Mouse (Mus musculus) ovary, postnatal 14 days (tissue): ENCODE measurements around the gene Pif1.
A peak's percentile ranks its signal among the peaks of the same experiment; 100 is the strongest.

Experiments
- DNase-seq: peaks from one replicate; pipeline ENCODE4 v3.0.0; 2022; ENCODE audit warnings: low spot score

Gene Pif1

GRCm38 (mm10) chr9:65586406-65587269 is at the start of gene Pif1:
Gene Pif1, plus strand, starts transcription at chr9:65587160.
- peak; percentile 60 for DNase-seq

DNA sequence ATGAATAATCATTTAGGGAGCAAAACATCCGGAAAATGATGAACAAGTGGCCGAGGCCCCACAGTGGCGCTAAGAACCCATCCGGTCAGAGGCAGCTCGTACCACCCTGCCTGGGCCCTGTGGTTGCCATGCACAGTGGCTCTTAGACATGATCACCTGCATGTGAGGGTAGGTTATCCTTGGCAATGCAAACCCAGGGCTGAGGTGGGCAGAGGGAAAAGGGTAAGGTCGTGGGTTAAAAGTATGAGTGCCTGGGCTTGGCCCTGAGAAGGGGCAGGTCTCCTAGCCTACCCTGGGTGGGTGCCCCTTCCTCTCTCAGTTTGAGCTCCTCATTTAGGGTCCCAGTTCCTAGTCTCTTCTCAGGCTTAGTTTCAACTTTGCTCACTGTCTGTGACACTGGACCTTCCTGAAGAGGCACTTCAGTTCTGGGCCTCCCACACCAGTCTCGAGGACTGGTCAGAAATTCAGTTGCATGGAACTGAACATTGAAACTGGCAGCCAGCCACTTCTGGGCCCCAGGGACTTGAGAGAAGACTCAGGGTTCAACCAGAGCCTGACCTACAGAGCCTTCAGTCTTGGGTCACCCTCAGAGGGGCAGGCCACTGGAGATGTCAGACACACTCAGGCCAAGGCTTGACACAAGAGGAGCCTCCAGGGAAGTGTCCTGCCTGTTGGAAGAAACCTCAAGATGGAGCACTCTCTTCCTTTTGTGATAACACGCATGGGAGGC is 48.9 kb upstream of the Pif1 start:
- no peak for DNase-seq

DNA sequence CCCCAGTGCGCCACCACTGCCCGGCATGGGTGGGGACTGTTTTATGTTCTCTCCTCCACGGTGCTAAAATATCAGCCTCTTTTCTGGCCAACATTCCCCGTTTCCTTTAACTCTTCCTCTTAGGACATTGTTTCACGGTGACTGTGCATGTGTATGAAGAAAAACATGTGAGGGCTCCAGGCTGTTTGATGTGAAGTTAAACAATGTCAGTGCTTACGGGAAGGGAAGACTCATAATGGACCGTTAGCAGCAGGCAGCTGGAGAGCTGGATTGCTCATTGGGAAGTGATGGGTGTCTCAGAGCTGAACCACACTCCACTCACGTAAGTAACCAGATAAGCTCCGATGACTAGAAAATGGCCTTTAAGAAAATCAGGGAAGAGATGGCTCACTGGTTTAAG is 47.3 kb upstream of the Pif1 start:
- DNase-seq = no peak

- peak; percentile 44 for DNase-seq
Observed at GRCm38 (mm10) chr9:65541126-65542068, 45.6 kb upstream of the Pif1 start.

GRCm38 (mm10) chr9:65542111-65542524 is 44.8 kb upstream of the Pif1 start:
- DNase-seq = no peak

DNA sequence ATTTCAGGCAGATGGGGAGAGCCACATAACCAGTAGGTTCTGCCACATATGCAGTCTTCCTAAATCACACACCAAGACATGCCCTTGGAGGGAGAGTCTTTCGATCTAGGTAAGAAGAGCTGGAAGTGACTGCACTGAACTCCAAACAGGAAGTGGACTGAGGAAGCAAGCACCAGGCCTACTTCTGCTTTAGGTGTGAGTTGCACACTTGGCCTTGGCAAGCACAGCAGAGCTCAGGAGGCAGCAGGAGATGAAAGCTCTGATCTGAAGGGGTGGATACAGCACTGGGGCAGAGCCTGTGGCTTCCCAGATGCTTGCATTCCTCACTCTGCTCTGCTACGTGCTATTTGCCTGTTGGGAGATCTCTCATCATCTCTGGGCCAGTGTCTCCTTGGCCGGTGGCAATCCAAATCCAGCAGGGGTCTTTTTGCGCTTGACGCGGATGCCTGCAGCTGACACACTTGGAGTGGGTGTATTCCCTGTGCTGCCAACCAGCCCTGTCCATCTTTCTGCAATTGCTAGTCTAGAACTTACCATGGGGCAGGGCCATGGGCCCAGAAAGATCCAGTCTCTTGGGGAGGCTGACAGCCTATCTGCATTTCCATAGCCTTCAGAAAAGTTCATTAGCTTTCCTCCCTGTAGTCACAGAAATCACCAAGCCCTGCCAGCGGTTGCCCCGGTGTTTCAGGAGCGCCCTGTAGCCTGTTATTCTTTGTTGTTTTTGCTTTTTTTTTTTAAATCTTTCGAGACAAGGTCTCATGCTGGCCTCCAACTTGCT is 41.1 kb upstream of the Pif1 start:
- no peak for DNase-seq

- DNase-seq = no peak
Observed at GRCm38 (mm10) chr9:65546413-65546695, 40.6 kb upstream of the Pif1 start.

GRCm38 (mm10) chr9:65547111-65547510 is 39.8 kb upstream of the Pif1 start:
- DNase-seq = no peak

- DNase-seq = no peak
Observed at GRCm38 (mm10) chr9:65547844-65548243, 39.1 kb upstream of the Pif1 start.

DNA sequence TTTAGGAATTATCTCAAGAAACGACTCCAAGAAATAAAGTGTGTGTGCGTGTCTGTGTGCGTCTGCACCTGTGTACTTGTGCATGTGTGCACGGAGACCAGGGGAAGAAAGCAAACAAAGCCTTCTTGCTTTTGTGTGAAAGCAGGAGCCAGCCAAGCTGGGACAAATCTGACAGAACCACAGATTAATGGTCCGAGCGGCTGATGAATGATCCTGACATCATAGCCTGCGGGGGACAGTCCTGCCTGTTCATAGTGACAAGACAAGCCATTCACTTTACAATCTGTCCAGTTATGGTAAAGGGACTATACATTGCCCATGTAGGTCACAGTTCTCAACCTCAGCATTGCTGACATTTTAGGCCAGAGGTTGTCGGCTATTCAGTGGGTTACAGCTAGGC is 38.6 kb upstream of the Pif1 start:
- DNase-seq = no peak

DNA sequence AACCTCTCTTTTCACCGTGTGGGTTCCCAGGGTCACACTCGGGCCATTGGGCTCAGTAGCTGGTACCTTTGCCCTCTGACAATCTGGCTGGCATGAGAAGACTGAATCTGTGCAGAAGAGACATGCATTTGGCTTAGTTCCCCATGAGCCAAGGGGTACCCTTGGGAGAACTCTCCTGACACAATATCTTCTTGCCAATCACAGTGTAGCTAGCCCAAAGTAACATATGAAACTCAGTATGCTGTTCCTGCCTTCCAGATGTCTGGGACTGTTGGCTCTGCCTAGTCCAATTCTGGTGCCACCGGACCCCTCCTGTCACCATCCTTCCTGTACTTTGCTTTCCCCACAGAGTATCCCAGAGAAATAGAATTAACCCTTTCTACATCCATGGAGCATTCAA is 37.8 kb upstream of the Pif1 start:
- no peak for DNase-seq

DNA sequence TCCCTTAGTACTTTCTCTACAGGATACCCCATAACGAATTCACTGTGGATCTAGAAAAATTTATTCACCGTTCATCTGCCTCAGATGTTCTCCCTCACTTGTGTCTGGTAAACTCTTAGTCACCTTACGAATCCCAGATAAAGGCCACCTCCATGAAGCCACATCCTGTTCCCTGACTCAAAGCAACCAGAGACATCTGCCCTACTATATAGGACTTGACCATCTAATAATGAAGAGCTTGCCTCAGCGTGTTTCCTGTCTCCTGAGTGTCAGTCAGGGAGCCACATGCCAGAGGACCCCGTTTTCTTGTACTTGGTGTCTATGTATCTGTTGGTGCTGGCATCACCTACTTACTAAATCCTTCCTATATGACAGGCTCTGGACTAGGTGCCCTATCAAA is 37.3 kb upstream of the Pif1 start:
- no peak for DNase-seq

DNA sequence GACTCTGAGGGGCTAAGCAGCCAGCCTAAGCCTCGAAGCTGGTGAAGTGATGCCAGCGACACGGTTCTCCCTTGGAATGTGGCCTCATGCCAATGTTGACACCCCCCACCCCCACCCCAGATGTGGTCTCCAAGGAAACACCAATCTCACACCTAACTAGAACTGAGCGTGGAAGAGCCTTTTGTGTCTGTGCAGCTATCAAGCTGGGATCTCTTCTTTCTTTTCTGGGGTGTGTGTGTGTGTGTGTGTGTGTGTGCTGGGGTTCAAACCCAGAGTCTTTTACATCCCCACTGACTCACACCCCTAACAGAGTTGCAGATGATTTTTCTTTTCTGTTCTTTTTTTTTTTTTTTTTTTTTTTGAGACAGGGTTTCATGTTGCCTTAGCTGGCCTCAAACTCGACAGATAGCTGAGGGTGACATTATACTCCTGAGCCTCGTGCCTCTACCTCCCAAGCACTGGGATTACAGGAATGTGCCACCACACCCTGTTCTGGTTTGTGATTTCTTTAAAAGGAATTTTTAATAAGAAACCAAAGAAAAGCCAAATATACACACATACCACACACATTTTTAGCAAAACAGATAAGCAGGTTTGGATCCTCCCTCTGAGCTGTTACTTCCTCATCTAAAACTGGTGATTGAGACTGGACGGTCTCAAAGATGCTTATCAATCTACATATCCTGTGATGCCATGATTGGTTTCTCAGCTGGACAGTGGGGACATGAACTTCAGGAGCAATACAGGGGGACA is 36.7 kb upstream of the Pif1 start:
- DNase-seq = no peak

DNA sequence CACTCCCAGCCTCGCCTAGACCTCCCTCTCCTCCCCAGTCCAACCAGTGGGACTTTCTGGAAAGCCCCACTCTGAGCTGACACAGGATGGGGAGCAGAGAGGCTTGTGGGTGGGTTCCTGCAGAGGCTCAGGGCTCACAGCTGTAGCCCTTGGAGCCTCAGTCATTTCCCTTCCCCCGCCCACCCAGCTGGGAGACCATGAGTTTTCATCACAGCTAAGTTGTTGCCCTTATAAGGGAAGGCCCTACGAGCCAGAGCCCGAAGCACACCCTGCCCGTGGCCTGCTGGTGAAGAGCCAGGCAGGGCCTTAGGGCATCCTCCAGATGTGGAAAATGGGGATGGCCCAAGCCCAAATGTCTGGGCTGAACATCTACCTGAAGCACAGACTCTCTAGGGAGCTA is 35.9 kb upstream of the Pif1 start:
- peak; percentile 65 for DNase-seq

DNA sequence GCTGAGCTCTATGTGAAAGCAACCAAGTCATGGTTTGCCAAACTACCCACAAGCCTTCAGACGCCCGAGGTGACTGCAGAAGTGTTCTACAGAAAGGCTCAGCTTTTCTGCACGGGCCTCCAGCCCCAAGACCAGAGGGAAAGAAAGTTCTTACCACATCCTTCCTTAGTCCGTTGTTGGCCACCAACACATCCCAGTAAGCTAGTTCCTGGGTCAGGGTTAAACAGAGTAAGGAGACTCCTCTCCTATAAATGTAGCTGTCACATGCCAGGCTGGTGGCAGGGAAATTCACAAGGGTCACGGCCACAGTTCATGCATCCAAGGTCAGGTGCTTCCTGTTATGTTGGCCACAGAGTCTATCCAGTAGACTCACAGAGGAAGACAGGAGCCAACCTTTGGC is 34.8 kb upstream of the Pif1 start:
- DNase-seq = no peak

DNA sequence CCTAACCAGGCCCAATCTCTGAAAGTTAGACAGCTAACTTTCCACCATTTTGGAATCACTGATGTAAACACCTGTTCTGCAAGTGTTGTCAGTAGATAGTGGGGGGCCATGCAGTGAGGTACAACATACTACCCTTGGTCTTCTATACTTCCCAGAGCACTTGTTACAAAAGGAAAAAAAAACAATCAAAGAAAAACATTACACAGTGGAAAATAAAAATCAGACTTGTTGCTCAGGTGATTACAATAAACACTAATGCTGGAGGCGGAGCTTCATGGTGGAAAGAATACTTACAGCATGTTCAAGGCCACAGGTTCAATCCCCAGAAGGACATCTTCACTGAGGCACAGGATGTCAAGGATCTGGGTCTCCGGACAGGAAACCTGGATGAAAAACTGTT is 34.2 kb upstream of the Pif1 start:
- DNase-seq = no peak

GRCm38 (mm10) chr9:65555001-65555405 is 32.0 kb upstream of the Pif1 start:
- DNase-seq = no peak

GRCm38 (mm10) chr9:65555621-65556020 is 31.3 kb upstream of the Pif1 start:
- no peak for DNase-seq

GRCm38 (mm10) chr9:65556349-65556748 is 30.6 kb upstream of the Pif1 start:
- no peak for DNase-seq

GRCm38 (mm10) chr9:65556979-65557378 is 30.0 kb upstream of the Pif1 start:
- DNase-seq = no peak

DNA sequence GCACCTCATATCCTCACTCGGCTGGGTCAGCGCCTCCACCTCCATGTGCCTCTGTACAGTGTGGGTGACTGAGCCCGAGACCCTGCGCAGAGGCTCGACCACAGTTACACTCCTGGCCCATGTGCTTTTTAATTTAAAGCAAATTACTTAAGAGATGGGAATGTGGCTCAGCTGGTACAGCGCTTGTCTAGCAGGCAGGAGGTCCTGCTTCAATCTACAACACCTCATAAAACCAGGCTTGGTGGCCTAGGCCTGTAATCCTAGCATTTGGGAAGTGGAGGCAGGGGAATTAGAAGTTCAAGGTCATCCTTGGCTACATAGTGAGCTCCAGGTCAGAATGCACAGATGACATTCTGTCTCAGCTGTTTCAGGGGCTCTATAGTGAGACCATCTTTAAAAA is 28.2 kb upstream of the Pif1 start:
- DNase-seq = no peak
